Mouse (Mus musculus): Measurements from ENCODE around the gene Wdfy4. TPM values are rescaled to one million over a fixed set of nuclear protein-coding genes. Genes with fewer than 3 reads are reported as not detected.
A peak's percentile ranks its signal among the peaks of the same experiment; 100 is the strongest.

Wdfy4 gene
- total and polyA plus RNA-seq, 3 experiments = 27.0 to 34.8 (median 30.9) TPM

- Histone ChIP-seq H3K27me3 (ENCODE audit: control insufficient read depth in 1 of 2, insufficient read depth in 2 of 2, low read length in 2 of 2) (no peaks in the 10 kb centered on the region), H3K9me3 (replicated peaks; ENCODE audit: insufficient read depth, low read length) (no peaks in the 10 kb centered on the region), H3K36me3 (ENCODE audit: control insufficient read depth in 1 of 2, insufficient read depth in 2 of 2, low read length in 2 of 2) (peaks cover 0 to 3% of the 10 kb centered on the region in 2 experiments; a peak in 2 of 4 replicates), H3K9ac (ENCODE audit: control insufficient read depth, low read depth, low read length, poor library complexity, severe bottlenecking) (no peak overlapping the region), H3K4me1 (ENCODE audit: control insufficient read depth in 1 of 2, insufficient read depth in 2 of 2, low read length in 2 of 2) (peaks cover 0 to 17% of the 10 kb centered on the region in 2 experiments; a peak in 3 of 4 replicates), H3K4me3 (ENCODE audit: control insufficient read depth in 1 of 2, insufficient read depth in 1 of 2, low read depth in 2 of 2, low read length in 2 of 2) (no peak overlapping the region), H3K27ac (ENCODE audit: control insufficient read depth, low read depth, low read length) (no peak overlapping the region), H3K79me2 (ENCODE audit: control insufficient read depth, insufficient read depth, low read length, poor library complexity) (no peaks in the 10 kb centered on the region)
- no peak for TF ChIP-seq USF1 (IDR thresholded peaks at IDR 0.05; ENCODE audit: low read depth, low read length)
- no peak for TF ChIP-seq ETS1 (IDR thresholded peaks at IDR 0.05; ENCODE audit: low read depth, low read length)
- no peak for TF ChIP-seq HCFC1 (IDR thresholded peaks at IDR 0.05; ENCODE audit: low read depth, low read length)
- no peak for TF ChIP-seq ZMIZ1 (IDR thresholded peaks at IDR 0.05; ENCODE audit: low read depth, low read length)
- TF ChIP-seq ZNF384 (IDR thresholded peaks at IDR 0.05; ENCODE audit: low read depth, low read length) = no peak
- TF ChIP-seq POLR2AphosphoS2 (IDR thresholded peaks at IDR 0.05; ENCODE audit: low read length) = no peak
- TF ChIP-seq MAFK (IDR thresholded peaks at IDR 0.05; ENCODE audit: borderline replicate concordance, low read depth, low read length) = no peak
- no peak for TF ChIP-seq TAL1 (IDR thresholded peaks at IDR 0.05; ENCODE audit: low read length)
- no peak for TF ChIP-seq BHLHE40 (IDR thresholded peaks at IDR 0.05; ENCODE audit: borderline replicate concordance, low read depth, low read length)
- no peak for TF ChIP-seq E2F4 (IDR thresholded peaks at IDR 0.05; ENCODE audit: borderline replicate concordance, low read depth, low read length)
- no peak for TF ChIP-seq KAT2A (conservative IDR thresholded peaks at IDR 0.05; ENCODE audit: low read depth, low read length)
- no peak for TF ChIP-seq CHD1 (IDR thresholded peaks at IDR 0.05; ENCODE audit: low read depth, low read length)
- no peak for TF ChIP-seq TCF12 (IDR thresholded peaks at IDR 0.05; ENCODE audit: low read depth, low read length)
- no peak for TF ChIP-seq USF2 (IDR thresholded peaks at IDR 0.05; ENCODE audit: borderline replicate concordance in 1 of 2, insufficient read depth in 1 of 2, low read depth in 1 of 2, low read length in 2 of 2)
- no peak for TF ChIP-seq CHD2 (IDR thresholded peaks at IDR 0.05; ENCODE audit: low read length)
- no peak for TF ChIP-seq ELF1 (IDR thresholded peaks at IDR 0.05; ENCODE audit: low read depth, low read length)
- TF ChIP-seq RAD21 (IDR thresholded peaks at IDR 0.05; ENCODE audit: low read depth, low read length) = no peak
- peak; percentile 17 for DNase-seq (ENCODE audit: low read depth, low spot score)
These were observed 18.5 kb upstream of the Wdfy4 start for GRCm38 (mm10) chr14:33203777-33204176.

- Histone ChIP-seq H3K4me3 (ENCODE audit: control insufficient read depth in 1 of 2, insufficient read depth in 1 of 2, low read depth in 2 of 2, low read length in 2 of 2) (no peak overlapping the region), H3K36me3 (ENCODE audit: control insufficient read depth in 1 of 2, insufficient read depth in 2 of 2, low read length in 2 of 2) (peaks cover 0 to 3% of the 10 kb centered on the region in 2 experiments; a peak in 2 of 4 replicates), H3K27me3 (ENCODE audit: control insufficient read depth in 1 of 2, insufficient read depth in 2 of 2, low read length in 2 of 2) (no peaks in the 10 kb centered on the region), H3K9me3 (replicated peaks; ENCODE audit: insufficient read depth, low read length) (no peaks in the 10 kb centered on the region), H3K9ac (ENCODE audit: control insufficient read depth, low read depth, low read length, poor library complexity, severe bottlenecking) (no peak overlapping the region), H3K4me1 (ENCODE audit: control insufficient read depth in 1 of 2, insufficient read depth in 2 of 2, low read length in 2 of 2) (peaks cover 0 to 17% of the 10 kb centered on the region in 2 experiments; a peak in 3 of 4 replicates), H3K79me2 (ENCODE audit: control insufficient read depth, insufficient read depth, low read length, poor library complexity) (no peaks in the 10 kb centered on the region), H3K27ac (ENCODE audit: control insufficient read depth, low read depth, low read length) (peak overlapping the region; percentile 52)
- DNase-seq (ENCODE audit: low read depth, low spot score) = peak; percentile 83
- TF ChIP-seq MAX (IDR thresholded peaks at IDR 0.05; ENCODE audit: low read length) (peak; percentile 33; the same call in 1 of the 2 replicates), MYB (IDR thresholded peaks at IDR 0.05; ENCODE audit: low read depth, low read length) (peak; percentile 82), ZC3H11A (IDR thresholded peaks at IDR 0.05; ENCODE audit: low read depth, low read length) (no peak), JUND (IDR thresholded peaks at IDR 0.05; ENCODE audit: low read depth, low read length) (peak; percentile 57; the same call in 1 of the 2 replicates), RCOR1 (IDR thresholded peaks at IDR 0.05; ENCODE audit: low read depth, low read length) (0 out of 2 replicates have a peak, but pooled peaks have one; percentile 19), SIN3A (IDR thresholded peaks at IDR 0.05; ENCODE audit: low read length) (no peak), ELF1 (IDR thresholded peaks at IDR 0.05; ENCODE audit: low read depth, low read length) (no peak), ZMIZ1 (IDR thresholded peaks at IDR 0.05; ENCODE audit: low read depth, low read length) (no peak), ZNF384 (IDR thresholded peaks at IDR 0.05; ENCODE audit: low read depth, low read length) (no peak), USF1 (IDR thresholded peaks at IDR 0.05; ENCODE audit: low read depth, low read length) (no peak), CTCF (IDR thresholded peaks at IDR 0.05 in 2 of 3, conservative IDR thresholded peaks at IDR 0.05 in 1 of 3; ENCODE audit: control insufficient read depth in 1 of 3, insufficient read depth in 1 of 3, low read depth in 2 of 3, low read length in 3 of 3, poor library complexity in 1 of 3, severe bottlenecking in 1 of 3) (peak in 1 of 3 experiments; percentile 12; a peak in 1 of 6 replicates), TCF12 (IDR thresholded peaks at IDR 0.05; ENCODE audit: low read depth, low read length) (peak; percentile 62), KAT2A (conservative IDR thresholded peaks at IDR 0.05; ENCODE audit: low read depth, low read length) (no peak), SMC3 (IDR thresholded peaks at IDR 0.05; ENCODE audit: low read depth, low read length) (no peak), NELFE (IDR thresholded peaks at IDR 0.05; ENCODE audit: low read depth, low read length) (no peak), MYC (IDR thresholded peaks at IDR 0.05; ENCODE audit: low read depth, low read length) (no peak), MEF2A (IDR thresholded peaks at IDR 0.05; ENCODE audit: extremely low read depth, insufficient replicate concordance, low read depth, low read length, poor library complexity, severe bottlenecking) (no peak), GABPA (IDR thresholded peaks at IDR 0.05; ENCODE audit: low read depth, low read length) (no peak), MAFK (IDR thresholded peaks at IDR 0.05; ENCODE audit: borderline replicate concordance, low read depth, low read length) (no peak), POLR2AphosphoS2 (IDR thresholded peaks at IDR 0.05; ENCODE audit: low read length) (no peak), ETS1 (IDR thresholded peaks at IDR 0.05; ENCODE audit: low read depth, low read length) (0 out of 2 replicates have a peak, but pooled peaks have one; percentile 44), UBTF (IDR thresholded peaks at IDR 0.05; ENCODE audit: borderline replicate concordance, insufficient read depth, low read depth, low read length) (no peak)
These were observed 17.6 kb upstream of the Wdfy4 start for GRCm38 (mm10) chr14:33202885-33203284.
